In the genomic region with DNA sequence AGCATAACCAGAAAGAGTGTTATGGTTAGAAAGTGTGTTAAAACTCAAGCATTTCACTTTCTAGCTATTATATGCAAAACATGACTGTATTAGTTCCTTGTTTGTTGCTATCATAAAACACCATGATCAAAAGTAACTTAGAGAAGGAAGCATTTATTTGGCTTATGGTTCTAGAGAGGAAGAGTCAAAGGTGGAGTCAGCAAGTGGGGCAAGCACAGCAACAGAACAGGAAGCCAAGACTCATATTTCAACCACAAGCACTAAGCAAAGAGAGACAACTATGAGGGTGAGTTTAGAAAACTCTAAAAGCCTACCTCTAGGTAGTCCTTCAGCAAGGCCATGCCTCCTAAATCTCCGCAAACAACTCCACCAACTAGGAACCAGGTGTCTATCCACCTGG, we compare ENCODE assay signal across 28 mouse cellular contexts.
"Had no signal": no experiment of that assay in that cellular context is flagged by ENCODE, and none has a peak within 500 bp of the region (broad histone marks: within the 10 kb centered on the region; RNA-seq: fewer than 3 reads in every experiment).

No protein-coding gene starts in this region.

- H3K9ac ChIP-seq: limb, embryonic 12.5 days; limb, embryonic 13.5 days; limb, embryonic 15.5 days; liver, embryonic 12.5 days; liver, embryonic 13.5 days; liver, embryonic 14.5 days; liver, embryonic 15.5 days; liver, postnatal 0 days; lung, embryonic 14.5 days; lung, embryonic 15.5 days; midbrain, embryonic 12.5 days; midbrain, embryonic 13.5 days; midbrain, embryonic 15.5 days; neural tube, embryonic 12.5 days had no signal

- H3K36me3 ChIP-seq: limb, embryonic 12.5 days; limb, embryonic 15.5 days; lung, embryonic 15.5 days; midbrain, embryonic 12.5 days; midbrain, embryonic 15.5 days; neural tube, embryonic 12.5 days had no signal

- DNase-seq: left cerebral cortex, postnatal 4 days; liver; liver, embryonic 13.5 days; liver, postnatal 0 days; lung, adult 18-20 months; lung, adult 2 months; lung, embryonic 14.5 days; lung, postnatal 10 days; lung, postnatal 14 days; lung, postnatal 36 days; lung, postnatal 4 days; midbrain, embryonic 14.5 days had no signal

- H3K4me3 ChIP-seq: limb, embryonic 10.5 days; limb, embryonic 12.5 days; limb, embryonic 13.5 days; limb, embryonic 15.5 days; liver, embryonic 12.5 days; liver, embryonic 13.5 days; liver, embryonic 15.5 days; lung, embryonic 15.5 days; megakaryocyte, embryonic 14.5 days; midbrain, embryonic 10.5 days; midbrain, embryonic 12.5 days; midbrain, embryonic 13.5 days; midbrain, embryonic 15.5 days; myocyte; neural tube, embryonic 12.5 days had no signal

- H3K9me3 ChIP-seq: limb, embryonic 10.5 days; limb, embryonic 12.5 days; limb, embryonic 13.5 days; limb, embryonic 15.5 days; liver, embryonic 12.5 days; liver, embryonic 13.5 days; liver, embryonic 15.5 days; lung, embryonic 15.5 days; midbrain, embryonic 10.5 days; midbrain, embryonic 12.5 days; midbrain, embryonic 13.5 days; midbrain, embryonic 15.5 days; neural tube, embryonic 12.5 days had no signal

- H3K27me3 ChIP-seq: limb, embryonic 13.5 days; limb, embryonic 15.5 days; liver, embryonic 12.5 days; liver, embryonic 13.5 days; liver, embryonic 15.5 days; lung, embryonic 15.5 days; megakaryocyte, embryonic 14.5 days; midbrain, embryonic 12.5 days; midbrain, embryonic 13.5 days; midbrain, embryonic 15.5 days; neural tube, embryonic 12.5 days had no signal

- H3K4me1 ChIP-seq: liver, embryonic 12.5 days; liver, embryonic 13.5 days; liver, embryonic 15.5 days; midbrain, embryonic 10.5 days; neural tube, embryonic 12.5 days had no signal

- H3K27ac ChIP-seq: limb, embryonic 10.5 days; limb, embryonic 12.5 days; limb, embryonic 13.5 days; limb, embryonic 15.5 days; liver, embryonic 12.5 days; liver, embryonic 13.5 days; liver, embryonic 14.5 days; liver, embryonic 15.5 days; lung, embryonic 15.5 days; macrophage; midbrain, embryonic 10.5 days; midbrain, embryonic 12.5 days; midbrain, embryonic 13.5 days; midbrain, embryonic 15.5 days; neural tube, embryonic 12.5 days had no signal
